Mouse (Mus musculus): ENCODE measurements around the gene E430018J23Rik.
A peak's percentile ranks its signal among the peaks of the same experiment; 100 is the strongest.
"Not testable (repeated sequence)": the region's sequence is repeated elsewhere in the genome, so short reads cannot be mapped to it uniquely, and the experiment has no call there.

The E430018J23Rik gene

DNA sequence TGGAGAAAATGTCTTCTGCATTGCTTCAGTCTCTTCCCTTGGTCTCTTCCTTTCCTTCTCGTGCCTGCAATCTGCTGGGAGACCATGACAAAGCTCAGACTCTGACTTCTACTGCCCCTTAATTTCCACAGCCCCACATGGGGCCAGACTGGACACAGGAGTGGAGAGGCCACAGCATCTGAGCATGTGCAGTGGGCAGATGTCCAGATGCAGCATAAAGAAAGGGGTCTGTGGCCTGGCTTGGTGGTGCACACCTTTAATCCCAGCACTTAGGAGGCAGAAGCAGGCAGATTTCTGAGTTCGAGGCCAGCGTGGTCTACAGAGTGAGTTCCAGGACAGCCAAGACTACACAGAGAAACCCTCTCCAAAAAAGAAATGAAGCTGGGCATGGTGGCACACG lies 7.9 kb downstream of the E430018J23Rik start:
- DNase-seq (ENCODE audit: low read depth in 1 of 2, low spot score in 2 of 2) = not testable (repeated sequence)

GRCm38 (mm10) chr7:127378310-127378921 lies 15.0 kb downstream of the E430018J23Rik start:
- no peak for DNase-seq (ENCODE audit: low read depth in 1 of 2, low spot score in 2 of 2)

GRCm38 (mm10) chr7:127375271-127376245 lies 17.9 kb downstream of the E430018J23Rik start, which contains the start of gene Zfp747:
Gene Zfp747 (minus strand): TSS chr7:127376050.
- DNase-seq (ENCODE audit: low read depth in 1 of 2, low spot score in 2 of 2) = peak; percentile 85

GRCm38 (mm10) chr7:127371870-127372269 lies 21.6 kb downstream of the E430018J23Rik start:
- not testable (repeated sequence) for DNase-seq (ENCODE audit: low read depth in 1 of 2, low spot score in 2 of 2)

DNA sequence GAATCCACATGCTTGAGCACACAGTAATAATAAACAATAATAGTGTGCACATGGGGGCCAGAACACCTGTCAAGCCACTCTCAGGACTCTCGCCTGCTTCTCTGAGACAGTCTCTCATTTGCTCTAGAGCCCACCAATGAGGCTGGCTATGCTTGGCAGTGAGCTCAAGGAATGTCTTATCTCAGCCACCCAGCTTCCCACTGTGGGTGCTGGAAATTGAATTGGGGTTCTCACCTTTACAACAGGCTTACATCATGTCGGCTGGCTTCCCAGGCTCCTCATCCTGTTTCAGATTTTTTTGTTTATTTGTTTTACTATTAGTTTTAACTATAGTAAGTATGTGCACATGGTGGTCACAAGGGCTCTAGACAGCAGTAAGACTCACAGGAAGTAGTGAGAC lies 22.2 kb downstream of the E430018J23Rik start:
- DNase-seq (ENCODE audit: low read depth in 1 of 2, low spot score in 2 of 2) = no peak

- DNase-seq (ENCODE audit: low read depth in 1 of 2, low spot score in 2 of 2) = no peak
Observed at GRCm38 (mm10) chr7:127366249-127366648, 27.2 kb downstream of the E430018J23Rik start.

DNA sequence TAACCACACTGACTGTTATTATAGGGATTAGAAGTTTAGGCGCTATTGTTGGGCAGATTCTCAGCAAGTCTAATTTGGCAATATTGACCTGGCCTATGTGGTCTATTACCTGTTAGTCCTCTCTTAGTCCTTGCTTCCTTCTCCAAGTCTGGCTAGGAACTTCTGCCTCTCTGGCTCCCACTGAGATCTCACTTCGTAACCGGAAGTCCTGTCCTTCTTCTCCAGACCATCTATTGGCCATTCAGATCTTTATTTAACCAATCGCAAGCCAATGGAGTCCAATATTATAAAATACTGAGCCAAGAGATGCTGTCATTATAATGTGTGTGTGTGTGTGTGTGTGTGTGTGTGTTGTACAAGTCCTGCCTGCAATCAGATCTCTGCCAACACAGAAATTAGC lies 29.3 kb downstream of the E430018J23Rik start:
- DNase-seq (ENCODE audit: low read depth in 1 of 2, low spot score in 2 of 2) = no peak

DNA sequence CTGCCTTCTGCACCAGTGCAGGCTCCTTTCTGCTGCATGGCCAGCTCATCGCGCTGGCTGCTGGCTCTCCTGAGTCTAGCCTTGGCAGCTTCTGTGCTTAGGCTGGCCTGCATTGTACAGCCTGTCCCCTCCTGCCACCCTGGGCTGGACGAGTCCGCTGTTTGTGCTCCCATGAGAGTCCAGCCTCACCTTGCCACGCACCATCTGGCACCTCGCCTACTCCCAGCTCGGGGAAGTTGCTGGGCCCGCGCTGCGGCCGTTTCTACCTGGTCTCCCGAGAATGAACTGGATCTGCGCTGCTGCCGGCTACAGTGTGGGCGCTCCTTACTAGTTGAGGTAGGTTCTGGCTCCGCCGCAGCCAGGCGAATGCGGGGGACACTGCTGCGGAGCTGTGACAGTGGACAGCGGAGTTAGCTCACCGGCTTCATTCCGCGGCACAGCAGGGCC lies 29.9 kb downstream of the E430018J23Rik start:
- DNase-seq (ENCODE audit: low read depth in 1 of 2, low spot score in 2 of 2) = no peak

GRCm38 (mm10) chr7:127362418-127362817 lies 31.0 kb downstream of the E430018J23Rik start:
- DNase-seq (ENCODE audit: low read depth in 1 of 2, low spot score in 2 of 2) = not testable (repeated sequence)

GRCm38 (mm10) chr7:127361449-127361848 lies 32.0 kb downstream of the E430018J23Rik start:
- DNase-seq (ENCODE audit: low read depth in 1 of 2, low spot score in 2 of 2) = no peak

DNA sequence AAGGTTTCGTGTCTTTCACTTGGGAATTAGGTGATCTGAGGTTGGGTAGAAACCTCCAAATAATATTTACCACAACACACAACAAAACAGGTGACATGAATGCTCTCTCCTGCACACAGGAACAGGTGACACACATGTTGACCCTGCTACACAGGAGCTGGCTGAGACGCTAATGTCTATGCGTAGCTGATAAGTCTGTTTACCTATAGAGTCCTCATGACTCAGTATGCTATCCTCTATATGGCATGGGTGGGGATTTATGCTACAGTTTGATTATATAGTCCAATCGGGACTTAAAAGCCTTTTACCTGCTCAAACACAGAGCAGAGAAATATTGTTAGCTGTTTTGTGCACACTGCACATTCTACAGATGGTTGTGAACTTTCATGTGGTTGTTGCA lies 33.2 kb downstream of the E430018J23Rik start:
- DNase-seq (ENCODE audit: low read depth in 1 of 2, low spot score in 2 of 2) = no peak

DNA sequence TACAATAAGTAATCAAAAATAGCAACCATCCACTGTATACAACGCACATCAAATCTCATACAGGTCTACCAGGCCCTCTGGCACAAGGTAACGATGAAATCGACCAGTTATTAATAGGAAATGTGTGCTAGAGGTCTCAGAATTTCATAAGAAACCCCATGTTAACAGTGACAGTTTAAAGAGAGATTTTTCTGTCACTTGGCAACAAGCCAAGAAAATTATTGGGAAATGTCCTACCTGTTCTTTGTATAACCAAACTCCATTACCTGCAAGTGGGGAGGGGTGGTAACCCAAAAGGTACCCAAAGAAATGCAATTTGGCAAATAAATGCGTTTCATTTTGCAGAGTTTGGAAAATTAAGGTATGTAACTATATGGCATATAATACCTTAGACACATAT lies 35.0 kb downstream of the E430018J23Rik start:
- no peak for DNase-seq (ENCODE audit: low read depth in 1 of 2, low spot score in 2 of 2)

- DNase-seq (ENCODE audit: low read depth in 1 of 2, low spot score in 2 of 2) = no peak
Observed at GRCm38 (mm10) chr7:127357871-127358270, 35.6 kb downstream of the E430018J23Rik start.

DNA sequence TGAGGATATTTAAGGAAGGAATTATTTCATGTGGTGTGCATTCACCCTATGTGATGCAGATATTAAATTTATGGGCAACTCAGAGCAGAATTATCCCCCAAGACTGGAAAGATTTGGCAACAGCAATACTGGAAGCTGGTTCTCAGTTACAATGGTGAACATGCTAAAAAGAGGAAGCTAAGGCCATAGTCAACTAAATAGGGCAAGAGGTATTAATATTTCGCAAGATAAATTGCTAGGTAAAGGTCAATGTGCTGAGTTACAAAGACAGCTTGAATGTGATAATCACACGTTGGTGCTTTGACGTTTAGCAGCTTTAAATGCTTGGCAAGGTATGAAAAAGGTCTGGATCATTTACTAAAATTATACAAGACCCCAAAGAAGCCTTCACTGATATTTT lies 37.6 kb downstream of the E430018J23Rik start:
- DNase-seq (ENCODE audit: low read depth in 1 of 2, low spot score in 2 of 2) = no peak

- no peak for DNase-seq (ENCODE audit: low read depth in 1 of 2, low spot score in 2 of 2)
Observed at GRCm38 (mm10) chr7:127351230-127352004, 42.0 kb downstream of the E430018J23Rik start.

DNA sequence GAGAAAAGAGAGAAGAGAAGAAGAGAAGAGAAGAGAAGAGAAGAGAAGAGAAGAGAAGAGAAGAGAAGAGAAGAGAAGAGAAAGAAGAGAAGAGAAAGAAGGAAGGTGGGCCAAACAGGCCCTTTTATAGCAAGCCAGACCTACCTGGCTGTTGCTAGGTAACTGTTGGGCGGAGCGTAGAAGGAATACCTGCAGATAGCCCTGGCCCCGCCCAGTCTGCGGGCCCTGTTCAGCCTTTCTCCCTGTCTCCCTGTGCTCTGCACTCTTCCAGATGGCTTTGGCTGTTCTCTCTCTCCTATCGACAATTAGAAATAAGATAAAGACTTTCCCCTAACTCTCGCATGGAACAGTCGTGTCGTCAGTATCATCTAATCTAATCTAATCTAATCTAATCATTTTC lies 46.8 kb downstream of the E430018J23Rik start:
- DNase-seq (ENCODE audit: low read depth in 1 of 2, low spot score in 2 of 2) = no peak

DNA sequence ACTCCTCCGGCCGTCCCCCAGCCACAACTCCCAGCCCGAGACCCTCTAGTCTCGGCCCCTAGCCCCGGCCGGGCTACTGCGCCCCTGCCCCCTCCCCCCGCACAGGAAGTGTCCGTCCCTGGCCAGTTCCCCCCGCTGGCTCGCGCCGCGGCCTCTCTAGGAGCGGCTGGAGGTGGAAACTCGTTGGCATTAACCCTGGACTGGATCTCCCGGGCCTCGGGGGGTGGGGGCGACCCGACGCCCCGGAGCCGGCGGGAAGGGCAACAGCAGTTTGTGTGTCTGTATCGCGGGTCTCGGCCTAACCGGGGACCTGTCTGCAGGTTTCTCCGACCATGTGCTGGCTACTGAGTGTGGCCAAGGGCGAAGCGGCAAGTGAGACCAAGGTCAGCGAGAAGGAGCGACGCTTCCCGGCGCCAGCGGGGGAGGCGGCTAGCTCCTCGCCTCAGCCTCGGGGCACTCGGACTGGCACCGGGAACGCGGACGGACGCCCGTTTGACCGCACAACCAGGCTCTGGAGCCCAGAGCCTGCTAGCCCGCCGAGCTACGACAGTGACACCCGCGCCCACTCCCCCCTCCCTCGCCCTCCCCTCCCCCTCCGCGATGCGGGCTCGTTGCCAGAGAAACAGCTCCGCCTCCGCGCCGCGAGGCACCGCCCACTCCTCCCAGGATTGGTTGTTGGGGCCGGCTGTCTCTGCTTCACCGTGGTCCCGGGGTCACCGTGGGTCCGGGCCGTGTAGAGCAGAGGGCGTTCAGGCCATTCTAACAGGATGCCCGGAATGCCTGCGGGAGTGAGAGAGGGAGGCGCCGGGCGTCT lies 47.7 kb downstream of the E430018J23Rik start, which contains the start of gene Zfp768:
TSS of gene Zfp768 (minus strand) at position 78 of the 814 bp plus-strand sequence.
- peak; percentile 73 to 89 for DNase-seq (ENCODE audit: low read depth in 1 of 2, low spot score in 2 of 2)

- DNase-seq (ENCODE audit: low read depth in 1 of 2, low spot score in 2 of 2) = no peak
Observed at GRCm38 (mm10) chr7:127345092-127345491, 48.3 kb downstream of the E430018J23Rik start.

GRCm38 (mm10) chr7:127344371-127344770 lies 49.1 kb downstream of the E430018J23Rik start:
- no peak for DNase-seq (ENCODE audit: low read depth in 1 of 2, low spot score in 2 of 2)

- DNase-seq (ENCODE audit: low read depth in 1 of 2, low spot score in 2 of 2) = no peak
Observed at GRCm38 (mm10) chr7:127343351-127344019, 49.9 kb downstream of the E430018J23Rik start.
